Mouse (Mus musculus) cerebellum, adult 2 months (tissue): ENCODE results near the gene Fam187b.

ENCODE experiments used
- CTCF ChIP-seq: fragments of 200-500 bp; IDR thresholded peaks from 2 replicates; pipeline ENCODE4 v1.5.1; 2011; ENCODE audit warnings: low read depth, mild to moderate bottlenecking, control low read depth, low read length, moderate library complexity, borderline replicate concordance; ENCODE audit not compliant: insufficient read depth
- POLR2A ChIP-seq: fragments of 200-500 bp; IDR thresholded peaks from 2 replicates; pipeline ENCODE4 v1.6.1; 2011; ENCODE audit warnings: low read length, control low read depth, borderline replicate concordance; ENCODE audit not compliant: insufficient read depth

GRCm38 (mm10) chr7:30973501-30974289, at the start of gene Fam187b:
- TF ChIP-seq POLR2A (no peak), CTCF (peak; percentile 88)
